Mouse (Mus musculus) limb, embryonic 12.5 days (tissue): Measurements from ENCODE around the gene Mtfr2. TPM values are rescaled to one million over a fixed set of nuclear protein-coding genes. Genes with fewer than 3 reads are reported as not detected.

Experiments
- ATAC-seq: fragments of 200-750 bp; cut with Nextera tagmentation; 2 replicates; pipeline ENCODE4 v1.8.0; 2017; ENCODE audit warnings: low read depth, moderate TSS enrichment; ENCODE audit not compliant: insufficient number of reproducible peaks, insufficient read depth, low FRiP score, low TSS enrichment
- H3K27ac ChIP-seq: fragments of 300-500 bp; sonication (generic); 2 replicates; pipeline ENCODE4 v1.5.1; 2016; ENCODE audit warnings: mild to moderate bottlenecking, moderate library complexity
- H3K27me3 ChIP-seq: fragments of 300-500 bp; sonication (generic); 2 replicates; pipeline ENCODE4 v1.6.1; 2016; ENCODE audit warnings: mild to moderate bottlenecking, moderate library complexity
- H3K36me3 ChIP-seq: fragments of 300-500 bp; sonication (generic); 2 replicates; pipeline ENCODE4 v1.6.1; 2016; ENCODE audit warnings: mild to moderate bottlenecking, moderate library complexity
- H3K4me1 ChIP-seq: fragments of 300-500 bp; sonication (generic); replicated peaks from 2 replicates; pipeline ENCODE4 v1.6.1; 2016
- H3K4me2 ChIP-seq: fragments of 300-500 bp; sonication (generic); 2 replicates; pipeline ENCODE4 v1.6.1; 2016; ENCODE audit warnings: mild to moderate bottlenecking, moderate library complexity
- H3K4me3 ChIP-seq: fragments of 300-500 bp; sonication (generic); replicated peaks from 2 replicates; pipeline ENCODE4 v1.5.1; 2016; ENCODE audit warnings: mild to moderate bottlenecking
- H3K9ac ChIP-seq: fragments of 300-500 bp; sonication (generic); replicated peaks from 2 replicates; pipeline ENCODE4 v1.6.1; 2016; ENCODE audit warnings: mild to moderate bottlenecking, moderate library complexity
- H3K9me3 ChIP-seq: fragments of 300-500 bp; sonication (generic); 2 replicates; pipeline ENCODE4 v1.6.1; 2016; ENCODE audit warnings: mild to moderate bottlenecking, moderate library complexity
- WGBS: fragments of 180-500 bp; shearing (Covaris S2); methylation state at CpG from one replicate; pipeline ENCODE4 v1.1.7; 2016; 5-methylcytosine and 5-hydroxymethylcytosine counted together
- polyA plus RNA-seq: library from polyadenylated mRNA; unstranded; fragments of >200 nt; fragmentation: Nextera tagmentation; extraction: Ambion mirVana; gene quantifications from 2 replicates; pipeline ENCODE4 v1.2.1, GENCODE M21; 2016

The Mtfr2 gene
- 2.2 and 2.3 TPM in 2 replicates for polyA plus RNA-seq

DNA sequence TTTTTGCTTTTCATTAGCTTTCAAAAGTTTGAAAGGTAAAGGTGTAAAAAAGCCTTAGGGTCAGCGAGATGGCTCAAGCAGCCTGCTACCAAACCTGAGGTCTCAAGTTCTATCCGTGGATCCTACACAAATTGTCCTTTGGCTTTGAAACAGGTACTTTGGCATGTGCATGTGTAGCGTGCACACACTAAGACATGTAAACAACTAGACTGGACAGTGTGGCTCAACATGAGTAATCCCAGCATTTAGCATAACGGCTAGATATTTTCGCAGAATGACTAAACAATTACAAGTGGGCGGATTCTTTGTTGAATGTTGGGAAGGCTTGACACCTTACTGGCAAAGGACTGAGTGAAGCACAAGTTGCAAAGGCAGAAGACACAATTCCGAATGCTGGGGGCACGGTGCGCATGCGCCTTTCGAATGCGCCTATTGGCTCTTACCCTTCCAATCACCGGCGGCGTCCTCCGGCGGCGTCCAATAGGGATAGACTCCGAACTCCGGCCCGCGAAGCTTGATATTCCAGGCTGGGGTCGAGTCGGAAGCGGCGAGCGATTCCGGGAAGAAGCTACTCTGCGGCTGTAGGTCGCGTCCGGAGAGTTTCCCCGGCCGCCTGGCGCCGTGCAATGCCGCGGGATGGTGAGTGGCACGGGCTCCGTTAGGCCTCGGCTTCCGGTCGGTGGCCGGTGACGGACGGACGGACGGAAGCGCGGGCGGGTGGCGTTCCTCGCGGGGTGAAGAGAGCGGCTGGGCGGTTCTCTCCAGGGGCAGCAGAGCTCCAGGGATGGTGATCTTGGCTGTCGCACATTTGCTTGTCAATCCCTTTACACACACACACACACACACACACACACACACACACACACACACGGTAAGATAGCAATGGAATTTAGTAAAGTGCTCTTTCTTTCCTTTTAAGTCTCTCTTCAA lies at the start of gene Mtfr2:
TSS of gene Mtfr2 (plus strand) at position 486 of the 930 bp plus-strand sequence.
- ATAC-seq = peak; percentile 85
- H3K4me1 ChIP-seq = peaks cover 9% of the 10 kb centered on the region
- H3K9ac ChIP-seq = peak within 1 kb of the TSS; percentile 67
- H3K27me3 ChIP-seq = no peaks in the 10 kb centered on the region
- H3K36me3 ChIP-seq = peaks cover 33% of the 10 kb centered on the region
- H3K4me2 ChIP-seq = peak within 1 kb of the TSS; percentile 81
- no peaks in the 10 kb centered on the region for H3K9me3 ChIP-seq
- H3K27ac ChIP-seq = peak within 1 kb of the TSS; percentile 66
- H3K4me3 ChIP-seq = peak within 1 kb of the TSS; percentile 73
- WGBS = 2% methylated on average over 58 of the region's 58 CpGs

DNA sequence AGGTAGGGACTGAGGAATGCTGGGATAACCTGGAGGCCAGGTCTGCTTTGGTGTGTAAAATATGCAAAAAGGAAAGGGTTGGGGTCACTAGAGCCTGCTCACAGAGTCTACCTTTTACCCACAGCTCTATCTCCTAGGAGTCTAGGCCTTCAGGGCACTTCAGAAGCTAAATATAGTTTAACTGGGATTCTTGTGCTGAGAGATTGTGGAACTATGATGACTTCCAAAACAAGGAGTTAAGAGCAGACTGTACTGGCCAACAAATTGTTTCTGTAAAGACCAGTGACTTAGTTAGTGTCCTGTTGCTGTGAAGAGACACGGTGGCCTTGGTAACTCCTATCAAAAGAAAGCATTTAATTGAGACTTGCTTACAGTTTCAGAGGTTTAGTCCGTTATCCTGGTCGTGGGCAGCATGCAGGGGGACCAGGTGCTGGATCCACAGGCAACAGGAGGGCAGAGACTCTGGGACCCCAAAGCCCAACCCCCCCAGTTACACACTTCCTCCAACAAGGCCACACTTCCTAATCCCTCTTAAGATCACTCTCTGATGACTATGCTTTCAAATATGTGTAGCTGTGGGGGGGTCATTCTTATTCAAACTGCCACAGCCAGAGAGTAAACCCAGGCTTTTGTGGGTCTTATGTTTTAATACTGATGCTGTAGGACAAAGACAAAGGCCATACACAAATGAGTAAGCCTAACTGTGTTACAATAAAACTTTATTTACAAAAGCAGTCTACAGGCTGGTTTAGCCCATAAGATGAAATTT lies 49.2 kb upstream of the Mtfr2 start:
- Histone ChIP-seq H3K9ac (no peak overlapping the region), H3K4me1 (no peaks in the 10 kb centered on the region), H3K27me3 (no peaks in the 10 kb centered on the region), H3K4me3 (no peak overlapping the region), H3K27ac (no peak overlapping the region), H3K36me3 (no peaks in the 10 kb centered on the region), H3K4me2 (no peak overlapping the region), H3K9me3 (no peaks in the 10 kb centered on the region)
- WGBS = 44% methylated on average over 3 of the region's 3 CpGs
- no peak for ATAC-seq

DNA sequence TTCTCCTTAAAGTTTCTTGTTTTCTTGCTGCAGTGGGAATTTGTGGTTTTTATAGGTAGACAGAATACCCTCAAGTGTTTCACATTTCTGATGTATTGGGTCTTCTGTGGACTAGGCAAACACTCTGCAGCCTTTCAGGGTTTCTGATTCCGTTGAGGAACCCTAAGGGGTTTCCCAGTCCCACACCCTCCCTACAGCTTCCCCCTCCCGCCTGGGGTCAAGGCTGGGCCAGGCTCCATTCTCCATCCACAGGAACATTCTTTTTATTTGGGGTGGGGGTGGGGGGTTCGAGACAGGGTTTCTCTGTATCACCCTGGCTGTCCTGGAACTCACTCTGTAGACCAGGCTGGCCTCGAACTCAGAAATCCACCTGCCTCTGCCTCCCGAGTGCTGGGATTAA lies 48.5 kb upstream of the Mtfr2 start:
- Histone ChIP-seq H3K4me2 (no peak overlapping the region), H3K27ac (no peak overlapping the region), H3K9me3 (no peaks in the 10 kb centered on the region), H3K4me1 (no peaks in the 10 kb centered on the region), H3K4me3 (no peak overlapping the region), H3K36me3 (no peaks in the 10 kb centered on the region), H3K27me3 (peaks cover 1% of the 10 kb centered on the region; the same call in 1 of the 2 replicates), H3K9ac (no peak overlapping the region)
- ATAC-seq = no peak
- 73% methylated on average over 5 of the region's 5 CpGs for whole genome bisulfite sequencing

DNA sequence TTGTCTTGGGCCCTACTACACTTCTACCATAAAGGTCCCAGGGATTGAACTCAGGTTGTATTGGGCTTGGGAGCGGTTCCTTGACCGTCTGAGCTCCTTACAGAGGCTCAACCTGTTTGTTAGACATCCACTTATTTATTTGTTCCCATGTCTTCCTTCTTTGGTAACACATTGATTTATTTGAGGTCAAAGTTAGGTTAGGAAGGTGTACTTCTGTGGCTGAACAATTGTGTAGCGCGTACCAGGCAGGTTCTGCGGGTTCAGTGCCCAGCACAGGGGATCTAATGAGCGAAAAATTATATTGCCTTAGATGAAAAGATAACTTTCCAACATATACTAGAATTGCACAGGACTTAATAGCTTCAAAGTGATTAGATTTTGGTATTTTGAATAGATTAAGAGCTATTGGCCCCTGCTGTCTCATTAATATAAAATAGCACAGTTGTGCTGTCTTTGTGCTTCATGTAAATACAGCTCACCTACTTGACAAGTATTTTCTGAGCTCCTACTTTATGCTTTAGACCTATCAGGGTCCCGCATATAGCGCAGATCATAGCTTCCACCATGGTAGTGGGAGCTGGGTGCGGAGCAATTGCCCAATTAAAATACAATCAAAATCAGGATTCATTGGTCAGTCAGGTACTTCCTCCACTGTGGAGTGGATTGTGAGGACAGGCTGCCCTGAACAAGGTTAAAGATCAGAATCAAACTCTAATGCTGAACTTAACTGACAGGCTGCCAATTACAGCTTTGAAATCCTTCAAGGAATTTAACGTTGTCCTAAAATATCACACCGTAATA lies 36.4 kb upstream of the Mtfr2 start:
- Histone ChIP-seq H3K4me3 (peak overlapping the region; percentile 76), H3K36me3 (no peaks in the 10 kb centered on the region), H3K4me2 (peak overlapping the region; percentile 63), H3K9ac (peak overlapping the region; percentile 89), H3K4me1 (peaks cover 13% of the 10 kb centered on the region), H3K27ac (peak overlapping the region; percentile 99), H3K9me3 (no peaks in the 10 kb centered on the region), H3K27me3 (no peaks in the 10 kb centered on the region)
- 49% methylated on average over 11 of the region's 11 CpGs for WGBS
- no peak for ATAC-seq

DNA sequence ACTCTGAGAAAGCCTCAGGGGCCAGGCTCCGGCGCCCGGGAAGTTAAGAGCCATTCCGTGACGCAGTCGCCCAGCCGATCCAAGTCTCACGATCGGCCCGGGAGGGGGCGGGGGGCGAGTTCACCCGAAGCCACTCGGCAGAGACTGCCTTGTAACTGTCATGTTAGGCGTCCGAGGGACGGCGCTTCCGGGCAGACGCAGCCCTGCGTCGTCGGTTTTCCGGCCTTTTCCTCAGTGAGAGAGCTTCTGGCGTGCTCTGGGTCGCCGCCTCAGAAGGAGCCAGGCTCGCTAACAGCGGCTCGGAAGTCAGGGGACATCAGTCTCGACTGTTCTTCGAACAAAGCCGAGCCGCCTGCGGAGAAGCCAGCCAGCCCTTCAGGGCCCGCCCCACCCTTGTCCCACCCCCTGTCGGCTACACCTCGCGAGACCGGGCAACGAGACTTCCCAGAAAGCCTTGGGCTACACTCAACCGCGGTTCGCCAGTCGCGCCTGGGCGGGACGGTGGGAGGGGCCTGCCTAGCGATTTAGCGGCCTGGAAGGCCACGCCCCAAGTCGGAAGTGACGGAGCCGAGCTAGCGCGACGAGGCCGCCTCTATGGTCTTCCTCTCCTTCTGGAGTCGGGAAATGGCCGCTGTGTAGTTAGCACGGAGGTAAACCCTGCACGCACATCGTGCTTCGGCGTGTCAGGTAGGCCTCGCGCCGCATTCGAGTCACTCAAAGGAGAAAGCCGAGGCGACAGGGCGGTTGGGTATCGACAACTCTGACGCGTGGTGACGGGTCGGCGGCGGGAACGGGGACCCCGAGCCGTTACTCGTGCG lies 35.4 kb upstream of the Mtfr2 start, which contains the start of gene Bclaf1:
TSS of gene Bclaf1 (plus strand) at position 552 of the 818 bp plus-strand sequence.
- H3K9ac ChIP-seq = peak within 1 kb of the TSS; percentile 89
- H3K4me2 ChIP-seq = peak within 1 kb of the TSS; percentile 64
- under 1% methylated on average over 84 of the region's 84 CpGs for WGBS
- peak within 1 kb of the TSS; percentile 76 for H3K4me3 ChIP-seq
- peaks cover 15% of the 10 kb centered on the region for H3K4me1 ChIP-seq
- peak; percentile 98 for ATAC-seq
- H3K27ac ChIP-seq = peak within 1 kb of the TSS; percentile 99
- H3K36me3 ChIP-seq = no peaks in the 10 kb centered on the region
- no peaks in the 10 kb centered on the region for H3K27me3 ChIP-seq
- no peaks in the 10 kb centered on the region for H3K9me3 ChIP-seq

DNA sequence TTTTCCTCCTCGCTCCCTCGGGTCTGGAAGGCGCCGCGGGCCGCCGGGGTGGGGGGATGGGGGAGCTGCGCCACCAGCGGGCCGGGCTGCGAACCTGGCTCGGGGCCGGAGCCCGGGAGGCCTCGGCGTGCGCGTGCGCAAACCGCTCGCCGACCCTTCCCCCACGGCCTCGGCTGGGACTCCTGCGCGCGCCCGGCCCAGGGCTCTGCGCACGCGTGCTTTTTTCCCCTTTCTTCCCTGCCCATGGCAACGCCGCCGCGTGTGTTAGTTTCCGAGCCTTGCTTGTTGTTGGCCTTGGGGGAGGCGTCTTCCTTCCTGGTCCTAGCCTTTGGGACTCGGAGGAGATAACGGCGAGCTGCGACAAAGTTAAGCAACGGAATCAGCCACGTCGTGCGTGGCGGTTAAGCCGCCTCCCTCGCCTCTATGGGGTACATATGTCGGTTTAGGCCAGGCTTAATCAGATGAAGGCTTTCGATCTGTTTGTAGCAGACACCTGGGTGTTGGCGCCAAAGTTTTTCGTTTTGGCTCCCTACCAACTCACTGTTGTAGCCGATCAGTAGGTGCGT lies 34.8 kb upstream of the Mtfr2 start:
- no peaks in the 10 kb centered on the region for H3K27me3 ChIP-seq
- H3K4me3 ChIP-seq = peak overlapping the region; percentile 76
- peak overlapping the region; percentile 99 for H3K27ac ChIP-seq
- H3K36me3 ChIP-seq = peaks cover 6% of the 10 kb centered on the region
- H3K4me2 ChIP-seq = peak overlapping the region; percentile 64
- peak; percentile 72 for ATAC-seq
- H3K9me3 ChIP-seq = no peaks in the 10 kb centered on the region
- H3K9ac ChIP-seq = peak overlapping the region; percentile 89
- H3K4me1 ChIP-seq = peaks cover 15% of the 10 kb centered on the region
- WGBS = under 1% methylated on average over 54 of the region's 54 CpGs

DNA sequence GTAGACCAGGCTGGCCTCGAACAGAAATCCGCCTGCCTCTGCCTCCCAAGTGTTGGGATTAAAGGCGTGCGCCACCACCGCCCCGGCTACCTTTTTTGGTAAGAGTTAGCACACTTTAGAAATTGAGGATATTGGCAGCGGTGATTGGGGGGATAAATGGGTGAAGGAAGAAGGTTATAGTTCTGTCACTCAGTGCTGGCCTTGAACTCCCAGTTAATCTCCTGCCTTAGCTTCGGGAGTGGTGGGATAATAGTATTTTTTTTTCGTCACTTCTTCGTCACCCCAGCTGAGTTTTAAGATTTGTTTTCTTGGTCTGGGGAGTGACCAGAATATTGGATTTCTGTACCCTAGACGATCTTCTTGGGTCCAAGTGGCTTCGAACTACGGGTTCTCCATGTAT lies 34.1 kb upstream of the Mtfr2 start:
- Histone ChIP-seq H3K36me3 (peaks cover 12% of the 10 kb centered on the region), H3K4me3 (peak overlapping the region; percentile 76), H3K9me3 (no peaks in the 10 kb centered on the region), H3K9ac (peak overlapping the region; percentile 89), H3K4me2 (peak overlapping the region; percentile 64), H3K27ac (no peak overlapping the region), H3K27me3 (no peaks in the 10 kb centered on the region), H3K4me1 (peaks cover 15% of the 10 kb centered on the region)
- no peak for ATAC-seq
- WGBS = 45% methylated on average over 13 of the region's 13 CpGs

DNA sequence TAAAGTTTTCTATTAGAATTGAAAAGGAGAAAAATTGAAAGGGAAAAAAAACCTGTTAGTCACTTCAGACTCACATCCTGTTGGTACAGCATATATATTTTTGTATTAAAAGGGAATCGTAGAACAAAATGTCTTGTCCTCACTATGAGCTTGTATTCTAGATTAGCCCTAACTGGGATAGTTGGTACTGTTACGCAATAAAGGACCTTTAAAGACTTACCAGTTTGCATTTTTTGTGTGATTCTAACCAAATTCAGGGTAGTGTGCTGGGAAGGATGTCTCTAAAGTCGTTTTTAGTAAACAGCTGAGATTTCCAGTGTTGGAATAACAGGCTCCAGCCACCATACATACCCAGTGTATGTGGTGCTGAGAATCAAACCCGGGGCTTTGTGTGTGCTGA lies 33.6 kb upstream of the Mtfr2 start:
- no peak overlapping the region; the same call in 1 of the 2 replicates for H3K4me3 ChIP-seq
- H3K9me3 ChIP-seq = no peaks in the 10 kb centered on the region
- H3K4me1 ChIP-seq = peaks cover 15% of the 10 kb centered on the region
- no peak overlapping the region for H3K27ac ChIP-seq
- ATAC-seq = no peak
- no peak overlapping the region for H3K9ac ChIP-seq
- peaks cover 16% of the 10 kb centered on the region for H3K36me3 ChIP-seq
- no peaks in the 10 kb centered on the region for H3K27me3 ChIP-seq
- 87% methylated on average over 4 of the region's 4 CpGs for WGBS
- H3K4me2 ChIP-seq = peak overlapping the region; percentile 64

DNA sequence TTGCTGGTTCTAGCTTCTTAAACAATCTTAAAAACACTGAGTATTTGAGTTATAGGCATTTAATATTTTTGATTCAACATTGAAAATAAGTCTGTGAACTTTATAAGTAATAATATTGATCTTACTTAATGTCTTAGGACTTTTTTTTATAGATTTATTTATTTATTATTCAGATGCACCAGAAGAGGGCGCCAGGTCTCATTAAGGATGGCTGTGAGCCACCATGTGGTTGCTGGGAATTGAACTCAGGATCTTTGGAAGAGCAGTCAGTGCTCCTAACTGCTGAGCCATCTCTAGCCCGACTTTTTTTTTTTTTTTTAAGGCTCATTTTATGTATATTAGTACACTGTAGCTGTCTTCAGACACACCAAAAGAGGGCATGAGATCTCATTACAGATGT lies 32.8 kb upstream of the Mtfr2 start:
- H3K9me3 ChIP-seq = no peaks in the 10 kb centered on the region
- H3K4me2 ChIP-seq = no peak overlapping the region
- no peak overlapping the region for H3K9ac ChIP-seq
- no peak overlapping the region for H3K27ac ChIP-seq
- no peak for ATAC-seq
- peaks cover 15% of the 10 kb centered on the region for H3K4me1 ChIP-seq
- peaks cover 23% of the 10 kb centered on the region for H3K36me3 ChIP-seq
- WGBS = 63% methylated on average over 2 of the region's 2 CpGs
- no peaks in the 10 kb centered on the region for H3K27me3 ChIP-seq
- no peak overlapping the region for H3K4me3 ChIP-seq

DNA sequence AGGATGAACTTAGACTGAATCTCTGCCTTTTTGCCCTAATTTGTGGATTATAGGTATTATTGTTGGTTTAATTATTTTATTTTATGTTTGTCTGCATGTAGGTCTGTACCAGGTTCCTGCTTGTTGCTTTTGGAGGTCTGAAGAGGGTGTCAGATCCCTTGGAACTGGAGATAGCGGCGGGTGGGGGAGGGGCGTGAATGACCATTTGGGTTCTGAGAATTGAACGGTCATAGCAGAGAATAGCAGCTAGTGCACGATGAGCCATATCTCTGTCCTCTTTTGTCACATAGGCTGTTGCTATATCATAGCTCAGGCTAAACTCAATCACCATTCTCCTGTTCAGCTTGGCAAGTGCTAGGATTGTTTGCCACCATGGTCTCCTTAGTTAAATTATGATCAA lies 30.1 kb upstream of the Mtfr2 start:
- H3K27ac ChIP-seq = no peak overlapping the region
- no peaks in the 10 kb centered on the region for H3K27me3 ChIP-seq
- H3K9ac ChIP-seq = no peak overlapping the region
- no peak overlapping the region for H3K4me2 ChIP-seq
- H3K9me3 ChIP-seq = no peaks in the 10 kb centered on the region
- peaks cover 10% of the 10 kb centered on the region for H3K4me1 ChIP-seq
- peaks cover 39% of the 10 kb centered on the region for H3K36me3 ChIP-seq
- no peak for ATAC-seq
- no peak overlapping the region for H3K4me3 ChIP-seq
- 83% methylated on average over 5 of the region's 5 CpGs for WGBS
